Mouse (Mus musculus) cerebellum, adult 18-20 months (tissue): ENCODE measurements around the gene Pdzd3.
A peak's percentile ranks its signal among the peaks of the same experiment; 100 is the strongest.
"Not testable (repeated sequence)": the region's sequence is repeated elsewhere in the genome, so short reads cannot be mapped to it uniquely, and the experiment has no call there.

Experiments
- DNase-seq, 2 experiments: peaks; one replicate each; pipeline ENCODE4 v3.0.0; 2021

The Pdzd3 gene

GRCm38 (mm10) chr9:44251314-44251713, at the start of gene Pdzd3:
Gene Pdzd3, minus strand, starts transcription at chr9:44251471.
- no peak for DNase-seq

GRCm38 (mm10) chr9:44300001-44300400, 48.7 kb upstream of the Pdzd3 start:
- DNase-seq = not testable (repeated sequence)

- peak; percentile 57 to 68 for DNase-seq
Observed at GRCm38 (mm10) chr9:44292490-44292889, 41.2 kb upstream of the Pdzd3 start.

GRCm38 (mm10) chr9:44288959-44289291, 37.7 kb upstream of the Pdzd3 start:
- no peak for DNase-seq

GRCm38 (mm10) chr9:44288076-44288958, 37.0 kb upstream of the Pdzd3 start, which contains the start of gene Abcg4:
Gene Abcg4, minus strand, starts transcription at chr9:44288615.
- DNase-seq = peak; percentile 72 to 80

- DNase-seq = peak; percentile 55 to 59
Observed at GRCm38 (mm10) chr9:44287401-44288075, 36.3 kb upstream of the Pdzd3 start.

- no peak for DNase-seq
Observed at GRCm38 (mm10) chr9:44287003-44287400, 35.7 kb upstream of the Pdzd3 start.

- DNase-seq = no peak
Observed at GRCm38 (mm10) chr9:44286256-44286850, 35.1 kb upstream of the Pdzd3 start.

- DNase-seq = no peak
Observed at GRCm38 (mm10) chr9:44283183-44283582, 31.9 kb upstream of the Pdzd3 start.

GRCm38 (mm10) chr9:44269973-44270372, 18.7 kb upstream of the Pdzd3 start:
- no peak for DNase-seq

- DNase-seq = peak in 1 of 2 experiments; percentile 63
Observed at GRCm38 (mm10) chr9:44269077-44269476, 17.8 kb upstream of the Pdzd3 start.

- no peak for DNase-seq
Observed at GRCm38 (mm10) chr9:44268432-44268831, 17.2 kb upstream of the Pdzd3 start, which contains the start of gene Nlrx1. Gene Nlrx1, minus strand, starts transcription at chr9:44268599.

- peak; percentile 84 to 90 for DNase-seq
Observed at GRCm38 (mm10) chr9:44268027-44268360, 16.7 kb upstream of the Pdzd3 start.

GRCm38 (mm10) chr9:44267319-44268026, 16.2 kb upstream of the Pdzd3 start:
- DNase-seq = peak in 1 of 2 experiments; percentile 34

GRCm38 (mm10) chr9:44266478-44267226, 15.4 kb upstream of the Pdzd3 start:
- no peak for DNase-seq

GRCm38 (mm10) chr9:44261388-44261787, 10.1 kb upstream of the Pdzd3 start:
- no peak for DNase-seq

- no peak for DNase-seq
Observed at GRCm38 (mm10) chr9:44259014-44259413, 7.7 kb upstream of the Pdzd3 start.

- DNase-seq = no peak
Observed at GRCm38 (mm10) chr9:44256213-44256612, 4.9 kb upstream of the Pdzd3 start.

GRCm38 (mm10) chr9:44255136-44255521, 3.9 kb upstream of the Pdzd3 start:
- no peak for DNase-seq

GRCm38 (mm10) chr9:44254508-44255135, 3.4 kb upstream of the Pdzd3 start:
- no peak for DNase-seq

- DNase-seq = no peak
Observed at GRCm38 (mm10) chr9:44253441-44253840, 2.2 kb upstream of the Pdzd3 start.

- no peak for DNase-seq
Observed at GRCm38 (mm10) chr9:44250445-44250844, 826 bp downstream of the Pdzd3 start.
